9 mouse cellular contexts compared by ENCODE assay signal in the genomic region with DNA sequence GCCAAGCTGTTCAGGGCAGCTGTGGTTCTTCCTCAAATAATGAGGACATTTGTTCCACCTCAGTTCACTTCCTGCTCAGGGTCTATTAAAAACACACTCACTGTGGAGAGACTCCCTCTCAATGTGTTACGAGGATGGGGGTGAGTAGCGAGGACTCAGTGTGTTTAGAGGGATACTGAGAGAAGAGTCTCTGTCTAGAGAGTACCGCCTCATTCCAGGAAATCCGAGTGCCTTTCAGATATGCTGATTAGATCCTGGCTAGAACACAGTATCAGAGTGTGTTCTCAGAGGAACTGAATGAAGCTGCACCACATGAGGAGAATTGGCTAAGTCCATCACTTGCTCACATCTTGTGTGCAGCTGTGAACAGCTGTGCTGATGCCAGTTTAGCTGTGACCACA.
DNase-seq lines count a peak whose midpoint lies in the region; ATAC-seq and TF ChIP-seq lines count a peak whose summit lies in the region.
"Had no signal": no experiment of that assay in that cellular context is flagged by ENCODE, and none has a peak within 500 bp of the region (broad histone marks: within the 10 kb centered on the region; RNA-seq: fewer than 3 reads in every experiment).

No protein-coding gene starts in this region.

- no peak overlapping the region for H3K9ac ChIP-seq in hindbrain, embryonic 16.5 days (ENCODE audit: low read depth, low read length)
- H3K9ac ChIP-seq in neural tube, embryonic 14.5 days (replicated peaks; ENCODE audit: low read depth, low read length): no peak overlapping the region
- H3K9ac ChIP-seq: liver, embryonic 15.5 days had no signal

- peak; percentile 19 for DNase-seq in embryo, embryonic 10 days (ENCODE audit: low spot score)
- DNase-seq in embryo, embryonic 9.5 days (ENCODE audit: extremely low spot score): no peak
- DNase-seq in left cerebral cortex, adult 11 months (ENCODE audit: low spot score): peak; percentile 7
- DNase-seq in left cerebral cortex, adult 2 months (ENCODE audit: extremely low spot score in 1 of 2, low spot score in 2 of 2): no peak
- no peak for DNase-seq in thymus, adult 18-20 months

- H3K4me2 ChIP-seq in hindbrain, embryonic 16.5 days (ENCODE audit: low read length): no peak overlapping the region
- H3K4me2 ChIP-seq in neural tube, embryonic 14.5 days (ENCODE audit: low read depth, low read length): no peak overlapping the region
- H3K4me2 ChIP-seq: liver, embryonic 15.5 days had no signal

- H3K4me3 ChIP-seq in left cerebral cortex, adult 2 months: no peak overlapping the region
- no peak overlapping the region for H3K4me3 ChIP-seq in hindbrain, embryonic 16.5 days (ENCODE audit: low read length)
- H3K4me3 ChIP-seq in neural tube, embryonic 14.5 days (ENCODE audit: low read depth, low read length): no peak overlapping the region
- H3K4me3 ChIP-seq: liver, embryonic 15.5 days had no signal

- no peaks in the 10 kb centered on the region for H3K4me1 ChIP-seq in hindbrain, embryonic 16.5 days (ENCODE audit: control insufficient read depth, insufficient read depth, low read depth, low read length)
- H3K4me1 ChIP-seq in neural tube, embryonic 14.5 days (ENCODE audit: control insufficient read depth, insufficient read depth, low read length): no peaks in the 10 kb centered on the region
- H3K4me1 ChIP-seq: liver, embryonic 15.5 days had no signal

- no peaks in the 10 kb centered on the region for H3K36me3 ChIP-seq in hindbrain, embryonic 16.5 days (ENCODE audit: control insufficient read depth, insufficient read depth, low read length)
- no peaks in the 10 kb centered on the region for H3K36me3 ChIP-seq in neural tube, embryonic 14.5 days (ENCODE audit: control insufficient read depth, insufficient read depth, low read length)
- H3K36me3 ChIP-seq: liver, embryonic 15.5 days had no signal

- H3K27me3 ChIP-seq in hindbrain, embryonic 16.5 days (replicated peaks; ENCODE audit: control insufficient read depth, insufficient read depth, low read length): no peaks in the 10 kb centered on the region
- no peaks in the 10 kb centered on the region for H3K27me3 ChIP-seq in neural tube, embryonic 14.5 days (ENCODE audit: control insufficient read depth, insufficient read depth, low read length)
- H3K27me3 ChIP-seq: liver, embryonic 15.5 days had no signal

- H3K27ac ChIP-seq in left cerebral cortex, adult 2 months: no peak overlapping the region
- H3K27ac ChIP-seq in hindbrain, embryonic 16.5 days (ENCODE audit: low read depth, low read length): no peak overlapping the region
- H3K27ac ChIP-seq in neural tube, embryonic 14.5 days (ENCODE audit: low read depth, low read length): no peak overlapping the region
- H3K27ac ChIP-seq: liver, embryonic 15.5 days had no signal

- peak; percentile 78 for ATAC-seq in hindbrain, embryonic 16.5 days
- ATAC-seq in neural tube, embryonic 14.5 days (ENCODE audit: low read depth): peak; percentile 70; the same call in 1 of the 2 replicates
- ATAC-seq in cerebellum, adult (ENCODE audit: insufficient number of reproducible peaks, low FRiP score, low TSS enrichment): no peak

- H3K9me3 ChIP-seq in hindbrain, embryonic 16.5 days (ENCODE audit: control insufficient read depth, low read length): no peaks in the 10 kb centered on the region
- H3K9me3 ChIP-seq in neural tube, embryonic 14.5 days (ENCODE audit: control insufficient read depth, low read length): no peaks in the 10 kb centered on the region
- H3K9me3 ChIP-seq: liver, embryonic 15.5 days had no signal

- 24% methylated on average over 4 of the region's 4 CpGs for WGBS in hindbrain, embryonic 16.5 days
- 20% methylated on average over 4 of the region's 4 CpGs for WGBS in neural tube, embryonic 14.5 days

- intact Hi-C loops in left cerebral cortex, adult 2 months (cut with DNase I): no loop called here

- no peak for TF ChIP-seq CTCF in left cerebral cortex, adult 2 months (IDR thresholded peaks at IDR 0.05)

Comparison
In these comparisons a context has a peak if more than half of its experiments do, and no peak if none do; other contexts are left out.
1. DNase-seq: peak in embryo, embryonic 10 days (single experiment) and left cerebral cortex, adult 11 months (single experiment); none in embryo, embryonic 9.5 days (single experiment), left cerebral cortex, adult 2 months (0 of 2) and thymus, adult 18-20 months (0 of 2).